In genomic region chr10:50893546-50893945, GRCm38 (mm10) we compare ENCODE assay signal across 19 mouse cellular contexts. TPM values are rescaled to one million over a fixed set of nuclear protein-coding genes. Genes with fewer than 3 reads are reported as not detected.
A peak's percentile ranks its signal among the peaks of the same experiment; 100 is the strongest.
DNase-seq lines count a peak whose midpoint lies in the region; ATAC-seq and TF ChIP-seq lines count a peak whose summit lies in the region.
"Had no signal": no experiment of that assay in that cellular context is flagged by ENCODE, and none has a peak within 500 bp of the region (broad histone marks: within the 10 kb centered on the region; RNA-seq: fewer than 3 reads in every experiment).

No protein-coding gene starts in this region.

- no peak for TF ChIP-seq POLR2A in kidney, adult 2 months (IDR thresholded peaks at IDR 0.05; ENCODE audit: low read depth, low read length)

- H3K4me3 ChIP-seq in kidney, adult 2 months (ENCODE audit: insufficient read depth, low read depth, low read length), result peak overlapping the region; percentile 70; the same call in 1 of the 2 replicates
- H3K4me3 ChIP-seq in embryonic facial prominence, embryonic 14.5 days (ENCODE audit: low read depth, low read length), result peak overlapping the region; percentile 51
- peak overlapping the region; percentile 51 for H3K4me3 ChIP-seq in forebrain, embryonic 13.5 days
- H3K4me3 ChIP-seq in midbrain, embryonic 16.5 days (ENCODE audit: low read depth, low read length), result peak overlapping the region; percentile 6; the same call in 1 of the 2 replicates
- H3K4me3 ChIP-seq in heart, embryonic 11.5 days (ENCODE audit: low read depth, low read length), result no peak overlapping the region
- H3K4me3 ChIP-seq: erythroblast, embryonic 14.5 days had no signal

- no peak for DNase-seq in kidney, adult 2 months
- no peak for DNase-seq in kidney, postnatal 36 days
- DNase-seq in embryonic facial prominence, embryonic 14.5 days (ENCODE audit: low spot score), result no peak
- no peak for DNase-seq in urinary bladder, postnatal 36 days (ENCODE audit: low spot score in 2 of 2)
- DNase-seq in right cerebral cortex, postnatal 36 days (ENCODE audit: low spot score in 2 of 2), result no peak
- DNase-seq: cerebellum, adult 11 months; heart, adult 11 months; left cerebral cortex, postnatal 4 days; liver, postnatal 0 days; lung, postnatal 4 days; right cerebral cortex, postnatal 14 days; thymus, postnatal 25 days had no signal

- H3K4me1 ChIP-seq in kidney, adult 2 months (ENCODE audit: control insufficient read depth, insufficient read depth, low read length), result no peaks in the 10 kb centered on the region
- peaks cover 5% of the 10 kb centered on the region; the same call in 1 of the 2 replicates for H3K4me1 ChIP-seq in embryonic facial prominence, embryonic 14.5 days (ENCODE audit: control insufficient read depth, insufficient read depth, low read length)
- peaks cover 30% of the 10 kb centered on the region for H3K4me1 ChIP-seq in forebrain, embryonic 13.5 days
- peaks cover 11% of the 10 kb centered on the region for H3K4me1 ChIP-seq in midbrain, embryonic 16.5 days (ENCODE audit: control insufficient read depth, insufficient read depth, low read length)
- peaks cover 12% of the 10 kb centered on the region; the same call in 1 of the 2 replicates for H3K4me1 ChIP-seq in heart, embryonic 11.5 days (ENCODE audit: control insufficient read depth, insufficient read depth, low read length)

- peak overlapping the region; percentile 73 for H3K27ac ChIP-seq in kidney, adult 2 months (ENCODE audit: insufficient read depth, low read depth, low read length)
- H3K27ac ChIP-seq in embryonic facial prominence, embryonic 14.5 days (replicated peaks; ENCODE audit: low read depth, low read length), result no peak overlapping the region
- no peak overlapping the region for H3K27ac ChIP-seq in forebrain, embryonic 13.5 days
- no peak overlapping the region for H3K27ac ChIP-seq in midbrain, embryonic 16.5 days (ENCODE audit: low read length)
- H3K27ac ChIP-seq in heart, embryonic 11.5 days (ENCODE audit: low read depth, low read length), result no peak overlapping the region
- H3K27ac ChIP-seq: intestine, embryonic 15.5 days had no signal

- H3K9me3 ChIP-seq in embryonic facial prominence, embryonic 14.5 days (ENCODE audit: control insufficient read depth, low read length), result no peaks in the 10 kb centered on the region
- H3K9me3 ChIP-seq in forebrain, embryonic 13.5 days (replicated peaks), result no peaks in the 10 kb centered on the region
- no peaks in the 10 kb centered on the region for H3K9me3 ChIP-seq in midbrain, embryonic 16.5 days (replicated peaks; ENCODE audit: control insufficient read depth, low read length, poor library complexity, severe bottlenecking)
- H3K9me3 ChIP-seq in heart, embryonic 11.5 days (replicated peaks; ENCODE audit: control insufficient read depth, low read length), result no peaks in the 10 kb centered on the region
- H3K9me3 ChIP-seq: intestine, embryonic 15.5 days had no signal

- no peaks in the 10 kb centered on the region for H3K36me3 ChIP-seq in kidney, adult 2 months (ENCODE audit: control insufficient read depth, insufficient read depth, low read length)
- H3K36me3 ChIP-seq in embryonic facial prominence, embryonic 14.5 days (ENCODE audit: control insufficient read depth, insufficient read depth, low read length), result no peaks in the 10 kb centered on the region
- H3K36me3 ChIP-seq in forebrain, embryonic 13.5 days (ENCODE audit: poor library complexity, severe bottlenecking), result no peaks in the 10 kb centered on the region
- no peaks in the 10 kb centered on the region for H3K36me3 ChIP-seq in midbrain, embryonic 16.5 days (ENCODE audit: control insufficient read depth, insufficient read depth, low read length)
- no peaks in the 10 kb centered on the region for H3K36me3 ChIP-seq in heart, embryonic 11.5 days (ENCODE audit: control insufficient read depth, insufficient read depth, low read length)
- H3K36me3 ChIP-seq: intestine, embryonic 15.5 days had no signal

- no peak for ATAC-seq in embryonic facial prominence, embryonic 14.5 days (ENCODE audit: low read depth)
- ATAC-seq in forebrain, embryonic 13.5 days, result no peak
- no peak for ATAC-seq in midbrain, embryonic 16.5 days
- ATAC-seq in heart, embryonic 11.5 days (replicated peaks; ENCODE audit: insufficient number of reproducible peaks, low FRiP score, low TSS enrichment), result no peak

- peak overlapping the region; percentile 86; the same call in 1 of the 2 replicates for H3K4me2 ChIP-seq in embryonic facial prominence, embryonic 14.5 days (ENCODE audit: low read depth, low read length)
- peak overlapping the region; percentile 80 for H3K4me2 ChIP-seq in forebrain, embryonic 13.5 days
- H3K4me2 ChIP-seq in midbrain, embryonic 16.5 days (ENCODE audit: low read length), result no peak overlapping the region
- H3K4me2 ChIP-seq in heart, embryonic 11.5 days, result no peak overlapping the region

- peaks cover 7% of the 10 kb centered on the region for H3K27me3 ChIP-seq in kidney, adult 2 months (replicated peaks; ENCODE audit: control insufficient read depth, insufficient read depth, low read length)
- H3K27me3 ChIP-seq in embryonic facial prominence, embryonic 14.5 days (replicated peaks; ENCODE audit: control insufficient read depth, insufficient read depth, low read length), result peaks cover 89% of the 10 kb centered on the region
- H3K27me3 ChIP-seq in forebrain, embryonic 13.5 days, result peaks cover 93% of the 10 kb centered on the region
- peaks cover 50% of the 10 kb centered on the region for H3K27me3 ChIP-seq in midbrain, embryonic 16.5 days (ENCODE audit: control insufficient read depth, insufficient read depth, low read depth, low read length)
- H3K27me3 ChIP-seq in heart, embryonic 11.5 days (ENCODE audit: control insufficient read depth, insufficient read depth, low read length), result peaks cover 88% of the 10 kb centered on the region
- H3K27me3 ChIP-seq: CH12.LX had no signal

- TF ChIP-seq CTCF in kidney, adult 2 months (conservative IDR thresholded peaks at IDR 0.05; ENCODE audit: insufficient read depth, insufficient read length, low read depth, low read length), result no peak

- WGBS in kidney, adult 2 months, result 16% methylated on average over 10 of the region's 10 CpGs
- WGBS in embryonic facial prominence, embryonic 14.5 days, result 4% methylated on average over 10 of the region's 10 CpGs
- WGBS in forebrain, embryonic 13.5 days, result 3% methylated on average over 10 of the region's 10 CpGs
- WGBS in midbrain, embryonic 16.5 days, result under 1% methylated on average over 10 of the region's 10 CpGs
- WGBS in heart, embryonic 11.5 days (ENCODE audit: insufficient replicate concordance), result 5% methylated on average over 10 of the region's 10 CpGs

- H3K9ac ChIP-seq in embryonic facial prominence, embryonic 14.5 days (ENCODE audit: low read depth, low read length), result no peak overlapping the region
- H3K9ac ChIP-seq in forebrain, embryonic 13.5 days, result no peak overlapping the region
- H3K9ac ChIP-seq in midbrain, embryonic 16.5 days (ENCODE audit: low read depth, low read length), result no peak overlapping the region
- no peak overlapping the region for H3K9ac ChIP-seq in heart, embryonic 11.5 days (ENCODE audit: low read depth, low read length)
- H3K9ac ChIP-seq: intestine, embryonic 15.5 days; liver, postnatal 0 days had no signal

RNA-seq across cellular contexts. Expression of gene Sim1, which starts 1.0 kb away (rescaled TPM):
- polyA plus RNA-seq in kidney, adult 2 months (2012; rRNA removed), result 4.2 and 5.8 TPM in 2 replicates
- polyA plus RNA-seq in embryonic facial prominence, embryonic 14.5 days (2014; fragmentation: Nextera tagmentation; extraction: Ambion mirVana), result 1.1 and 1.2 TPM in 2 replicates
- polyA plus RNA-seq in forebrain, embryonic 13.5 days (2015; fragmentation: Nextera tagmentation; extraction: Ambion mirVana), result 2.0 and 7.6 TPM in 2 replicates
- 2.0 and 2.8 TPM in 2 replicates for polyA plus RNA-seq in midbrain, embryonic 16.5 days (2015; fragmentation: Nextera tagmentation; extraction: Ambion mirVana)
- polyA plus RNA-seq in heart, embryonic 11.5 days (2014; fragmentation: Nextera tagmentation; extraction: Ambion mirVana), result 0.09 and 0.23 TPM in 2 replicates
- polyA plus RNA-seq: erythroblast, embryonic 14.5 days; heart, postnatal 0 days; intestine, embryonic 15.5 days; liver, postnatal 0 days had no signal

Comparison
In these comparisons a context has a peak if more than half of its experiments do, and no peak if none do; other contexts are left out.
1. H3K4me2 ChIP-seq: peak in embryonic facial prominence, embryonic 14.5 days (single experiment) and forebrain, embryonic 13.5 days (single experiment); none in midbrain, embryonic 16.5 days (single experiment) and heart, embryonic 11.5 days (single experiment).